Mouse (Mus musculus): ENCODE data around the gene Olfr285.

Gene Olfr285

GRCm38 (mm10) chr15:98317177-98317724 is at the start of gene Olfr285:
Gene Olfr285 (minus strand): TSS chr15:98317353.
- DNase-seq (ENCODE audit: low read depth, low spot score), result no peak

- DNase-seq (ENCODE audit: low read depth, low spot score), result no peak
Observed at GRCm38 (mm10) chr15:98340887-98341286, 23.7 kb upstream of the Olfr285 start, which contains the start of gene Olfr284. Gene Olfr284 (minus strand): TSS chr15:98340987.

GRCm38 (mm10) chr15:98315703-98316102 is 1.4 kb downstream of the Olfr285 start:
- DNase-seq (ENCODE audit: low read depth, low spot score), result no peak

GRCm38 (mm10) chr15:98295628-98296551 is 21.3 kb downstream of the Olfr285 start, which contains the start of gene Zfp641:
Gene Zfp641 (minus strand): TSS chr15:98296161.
- peak; percentile 56 for DNase-seq (ENCODE audit: low read depth, low spot score)

- DNase-seq (ENCODE audit: low read depth, low spot score), result no peak
Observed at GRCm38 (mm10) chr15:98293651-98294050, 23.5 kb downstream of the Olfr285 start.

GRCm38 (mm10) chr15:98288566-98288965 is 28.6 kb downstream of the Olfr285 start:
- peak; percentile 84 for DNase-seq (ENCODE audit: low read depth, low spot score)

GRCm38 (mm10) chr15:98286418-98286817 is 30.7 kb downstream of the Olfr285 start:
- no peak for DNase-seq (ENCODE audit: low read depth, low spot score)

Measured in skeletal muscle tissue, adult 2 months (tissue).